Mouse (Mus musculus) forebrain, embryonic 14.5 days (tissue): ENCODE measurements around the gene A630076J17Rik. TPM values are rescaled to one million over a fixed set of nuclear protein-coding genes. Genes with fewer than 3 reads are reported as not detected.

Experiments used
- ATAC-seq: fragments of 200-750 bp; cut with Nextera tagmentation; 2 replicates; pipeline ENCODE4 v1.8.0; 2017; ENCODE audit warnings: mild to moderate bottlenecking, moderate library complexity
- DNase-seq: peaks from one replicate; pipeline ENCODE4 v3.0.0-alpha.2; 2015; ENCODE audit warnings: low spot score
- H3K27ac ChIP-seq: fragments of 300-500 bp; sonication (generic); 2 replicates; pipeline ENCODE4 v1.5.1; 2014; ENCODE audit warnings: low read depth, mild to moderate bottlenecking, control low read depth, low read length, moderate library complexity
- H3K27me3 ChIP-seq: fragments of 300-500 bp; sonication (generic); replicated peaks from 2 replicates; pipeline ENCODE4 v1.6.1; 2014; ENCODE audit warnings: low read length, control low read depth, mixed read lengths; ENCODE audit not compliant: control insufficient read depth, insufficient read depth
- H3K36me3 ChIP-seq: fragments of 300-500 bp; sonication (generic); 2 replicates; pipeline ENCODE4 v1.6.1; 2014; ENCODE audit warnings: low read length, control low read depth; ENCODE audit not compliant: control insufficient read depth, insufficient read depth
- H3K4me1 ChIP-seq: fragments of 300-500 bp; sonication (generic); 2 replicates; pipeline ENCODE4 v1.6.1; 2014; ENCODE audit warnings: antibody characterized with exemption, low read length, control low read depth; ENCODE audit not compliant: control insufficient read depth, insufficient read depth
- H3K4me2 ChIP-seq: fragments of 300-500 bp; sonication (generic); 2 replicates; pipeline ENCODE4 v1.6.1; 2014; ENCODE audit warnings: mild to moderate bottlenecking, control low read depth, low read length
- H3K4me3 ChIP-seq: fragments of 300-500 bp; sonication (generic); 2 replicates; pipeline ENCODE4 v1.5.1; 2014; ENCODE audit warnings: low read depth, low read length, control low read depth
- H3K9ac ChIP-seq: fragments of 300-500 bp; sonication (generic); 2 replicates; pipeline ENCODE4 v1.6.1; 2014; ENCODE audit warnings: mild to moderate bottlenecking, low read length, control low read depth, moderate library complexity
- H3K9me3 ChIP-seq: fragments of 300-500 bp; sonication (generic); replicated peaks from 2 replicates; pipeline ENCODE4 v1.6.1; 2016; ENCODE audit warnings: low read length, control low read depth, mixed read lengths; ENCODE audit not compliant: control insufficient read depth
- WGBS: fragments of 180-500 bp; shearing (Covaris S2); extraction: QIAGEN DNeasy Blood & Tissue Kit; methylation state at CpG from one replicate; pipeline ENCODE4 v1.1.7; 2014; 5-methylcytosine and 5-hydroxymethylcytosine counted together
- polyA plus RNA-seq: library from polyadenylated mRNA; unstranded; fragments of >200 nt; fragmentation: Nextera tagmentation; extraction: Ambion mirVana; gene quantifications from 2 replicates; pipeline ENCODE4 v1.2.1, GENCODE M21; 2014

A630076J17Rik gene
- polyA plus RNA-seq, 1 experiment from 2014 or later: not detected

- Histone ChIP-seq H3K9ac (no peak overlapping the region), H3K4me1 (no peaks in the 10 kb centered on the region), H3K27ac (no peak overlapping the region), H3K4me2 (no peak overlapping the region), H3K4me3 (no peak overlapping the region), H3K27me3 (no peaks in the 10 kb centered on the region), H3K9me3 (no peaks in the 10 kb centered on the region), H3K36me3 (no peaks in the 10 kb centered on the region)
- DNase-seq (no peak), ATAC-seq (no peak)
Measured at GRCm38 (mm10) chr3:107205170-107205569, 25.2 kb upstream of the A630076J17Rik start.

GRCm38 (mm10) chr3:107205994-107206393 is 24.4 kb upstream of the A630076J17Rik start:
- Histone ChIP-seq H3K4me1 (no peaks in the 10 kb centered on the region), H3K27me3 (no peaks in the 10 kb centered on the region), H3K36me3 (no peaks in the 10 kb centered on the region), H3K4me3 (no peak overlapping the region), H3K4me2 (no peak overlapping the region), H3K9me3 (no peaks in the 10 kb centered on the region), H3K9ac (no peak overlapping the region), H3K27ac (no peak overlapping the region)
- ATAC-seq: no peak
- WGBS: 14% methylated on average over 4 of the region's 4 CpGs
- peak; percentile 68 for DNase-seq

GRCm38 (mm10) chr3:107206490-107207150 is 23.8 kb upstream of the A630076J17Rik start:
- H3K4me2 ChIP-seq: no peak overlapping the region
- H3K9ac ChIP-seq: no peak overlapping the region
- H3K4me3 ChIP-seq: no peak overlapping the region
- DNase-seq (no peak), ATAC-seq (no peak)
- 36% methylated on average over 4 of the region's 4 CpGs for WGBS
- no peak overlapping the region for H3K27ac ChIP-seq
- H3K4me1 ChIP-seq: no peaks in the 10 kb centered on the region
- H3K27me3 ChIP-seq: no peaks in the 10 kb centered on the region
- no peaks in the 10 kb centered on the region for H3K36me3 ChIP-seq
- no peaks in the 10 kb centered on the region for H3K9me3 ChIP-seq

- no peaks in the 10 kb centered on the region for H3K9me3 ChIP-seq
- DNase-seq: no peak
- ATAC-seq: no peak
- H3K4me1 ChIP-seq: no peaks in the 10 kb centered on the region
- H3K4me3 ChIP-seq: no peak overlapping the region
- no peak overlapping the region for H3K9ac ChIP-seq
- no peaks in the 10 kb centered on the region for H3K36me3 ChIP-seq
- H3K27ac ChIP-seq: no peak overlapping the region
- H3K27me3 ChIP-seq: no peaks in the 10 kb centered on the region
- 71% methylated on average over 7 of the region's 7 CpGs for WGBS
- H3K4me2 ChIP-seq: no peak overlapping the region
Measured at GRCm38 (mm10) chr3:107207625-107208253, 22.7 kb upstream of the A630076J17Rik start.

- WGBS: 91% methylated on average over 5 of the region's 5 CpGs
- no peak overlapping the region for H3K4me2 ChIP-seq
- no peaks in the 10 kb centered on the region for H3K36me3 ChIP-seq
- H3K4me1 ChIP-seq: no peaks in the 10 kb centered on the region
- H3K27ac ChIP-seq: no peak overlapping the region
- no peaks in the 10 kb centered on the region for H3K27me3 ChIP-seq
- DNase-seq (no peak), ATAC-seq (no peak)
- H3K9me3 ChIP-seq: no peaks in the 10 kb centered on the region
- no peak overlapping the region for H3K4me3 ChIP-seq
- H3K9ac ChIP-seq: no peak overlapping the region
Measured at GRCm38 (mm10) chr3:107214606-107215005, 15.8 kb upstream of the A630076J17Rik start.

- Histone ChIP-seq H3K27ac (no peak overlapping the region), H3K36me3 (no peaks in the 10 kb centered on the region), H3K4me2 (no peak overlapping the region), H3K9me3 (no peaks in the 10 kb centered on the region), H3K4me1 (no peaks in the 10 kb centered on the region), H3K27me3 (no peaks in the 10 kb centered on the region), H3K9ac (no peak overlapping the region), H3K4me3 (no peak overlapping the region)
- ATAC-seq: no peak
- DNase-seq: no peak
- WGBS: 71% methylated on average over 8 of the region's 8 CpGs
Measured at GRCm38 (mm10) chr3:107216400-107217100, 13.9 kb upstream of the A630076J17Rik start.

- no peak overlapping the region for H3K9ac ChIP-seq
- no peak for DNase-seq
- 90% methylated on average over 3 of the region's 3 CpGs for WGBS
Measured at GRCm38 (mm10) chr3:107217101-107217480, 13.3 kb upstream of the A630076J17Rik start.

GRCm38 (mm10) chr3:107218572-107218971 is 11.8 kb upstream of the A630076J17Rik start:
- ATAC-seq (no peak), DNase-seq (no peak)
- H3K27me3 ChIP-seq: no peaks in the 10 kb centered on the region
- 91% methylated on average over 7 of the region's 7 CpGs for WGBS
- no peak overlapping the region for H3K27ac ChIP-seq
- no peak overlapping the region for H3K4me2 ChIP-seq
- no peak overlapping the region for H3K9ac ChIP-seq
- no peaks in the 10 kb centered on the region for H3K4me1 ChIP-seq
- no peaks in the 10 kb centered on the region for H3K9me3 ChIP-seq
- no peak overlapping the region for H3K4me3 ChIP-seq
- H3K36me3 ChIP-seq: no peaks in the 10 kb centered on the region

More at GRCm38 (mm10) chr3:107217101-107217480, 13.3 kb upstream of the A630076J17Rik start:
- ATAC-seq: no peak
- Histone ChIP-seq H3K27ac (no peak overlapping the region), H3K36me3 (no peaks in the 10 kb centered on the region), H3K4me1 (no peaks in the 10 kb centered on the region), H3K4me3 (no peak overlapping the region), H3K4me2 (no peak overlapping the region), H3K9me3 (no peaks in the 10 kb centered on the region), H3K27me3 (no peaks in the 10 kb centered on the region)

GRCm38 (mm10) chr3:107221608-107222007 is 8.8 kb upstream of the A630076J17Rik start, which contains the start of gene Cym:
TSS of gene Cym (minus strand) at chr3:107221732.
- no peak within 1 kb of the TSS for H3K27ac ChIP-seq

More at GRCm38 (mm10) chr3:107221608-107222007, 8.8 kb upstream of the A630076J17Rik start, which contains the start of gene Cym:
- Histone ChIP-seq H3K4me1 (no peaks in the 10 kb centered on the region), H3K4me3 (no peak within 1 kb of the TSS), H3K36me3 (no peaks in the 10 kb centered on the region), H3K9ac (no peak within 1 kb of the TSS), H3K27me3 (no peaks in the 10 kb centered on the region), H3K4me2 (no peak within 1 kb of the TSS), H3K9me3 (no peaks in the 10 kb centered on the region)
- no peak for ATAC-seq
- 89% methylated on average over 10 of the region's 10 CpGs for WGBS
- DNase-seq: no peak
